Mouse (Mus musculus): ENCODE results near the gene Atg9a. TPM values are rescaled to one million over a fixed set of nuclear protein-coding genes. Genes with fewer than 3 reads are reported as not detected.
"Not testable (repeated sequence)": the region's sequence is repeated elsewhere in the genome, so short reads cannot be mapped to it uniquely, and the experiment has no call there.

Gene Atg9a
- 59.2 and 63.6 TPM in 2 replicates for polyA plus RNA-seq (2015; fragmentation: Nextera tagmentation; extraction: Ambion mirVana)

GRCm38 (mm10) chr1:75191622-75192402, at the start of gene Atg9a, which contains the start of gene Ankzf1:
Gene Atg9a (minus strand): TSS chr1:75192196.
Gene Ankzf1 (plus strand): TSS chr1:75192151.
- peak; percentile 99 for ATAC-seq (ENCODE audit: low FRiP score)
- peaks cover 30% of the 10 kb centered on the region for H3K4me1 ChIP-seq
- H3K27ac ChIP-seq (replicated peaks): peak within 1 kb of the TSS; percentile 97
- peaks cover 45% of the 10 kb centered on the region for H3K36me3 ChIP-seq
- H3K4me3 ChIP-seq (replicated peaks): peak within 1 kb of the TSS; percentile 67
- H3K27me3 ChIP-seq (replicated peaks): no peaks in the 10 kb centered on the region
- under 1% methylated on average over 56 of the region's 56 CpGs for WGBS
- no peaks in the 10 kb centered on the region for H3K9me3 ChIP-seq (replicated peaks)
- H3K9ac ChIP-seq (replicated peaks): peak within 1 kb of the TSS; percentile 91
- peak within 1 kb of the TSS; percentile 97 for H3K4me2 ChIP-seq

- Histone ChIP-seq H3K9ac (replicated peaks) (no peak overlapping the region), H3K27me3 (replicated peaks) (no peaks in the 10 kb centered on the region), H3K9me3 (replicated peaks) (no peaks in the 10 kb centered on the region), H3K4me2 (no peak overlapping the region), H3K36me3 (peaks cover 37% of the 10 kb centered on the region), H3K27ac (replicated peaks) (no peak overlapping the region), H3K4me3 (replicated peaks) (no peak overlapping the region), H3K4me1 (peaks cover 26% of the 10 kb centered on the region)
- no peak for ATAC-seq (ENCODE audit: low FRiP score)
- WGBS: 89% methylated on average over 10 of the region's 10 CpGs
These were observed 47.6 kb upstream of the Atg9a start for GRCm38 (mm10) chr1:75239591-75239990.

DNA sequence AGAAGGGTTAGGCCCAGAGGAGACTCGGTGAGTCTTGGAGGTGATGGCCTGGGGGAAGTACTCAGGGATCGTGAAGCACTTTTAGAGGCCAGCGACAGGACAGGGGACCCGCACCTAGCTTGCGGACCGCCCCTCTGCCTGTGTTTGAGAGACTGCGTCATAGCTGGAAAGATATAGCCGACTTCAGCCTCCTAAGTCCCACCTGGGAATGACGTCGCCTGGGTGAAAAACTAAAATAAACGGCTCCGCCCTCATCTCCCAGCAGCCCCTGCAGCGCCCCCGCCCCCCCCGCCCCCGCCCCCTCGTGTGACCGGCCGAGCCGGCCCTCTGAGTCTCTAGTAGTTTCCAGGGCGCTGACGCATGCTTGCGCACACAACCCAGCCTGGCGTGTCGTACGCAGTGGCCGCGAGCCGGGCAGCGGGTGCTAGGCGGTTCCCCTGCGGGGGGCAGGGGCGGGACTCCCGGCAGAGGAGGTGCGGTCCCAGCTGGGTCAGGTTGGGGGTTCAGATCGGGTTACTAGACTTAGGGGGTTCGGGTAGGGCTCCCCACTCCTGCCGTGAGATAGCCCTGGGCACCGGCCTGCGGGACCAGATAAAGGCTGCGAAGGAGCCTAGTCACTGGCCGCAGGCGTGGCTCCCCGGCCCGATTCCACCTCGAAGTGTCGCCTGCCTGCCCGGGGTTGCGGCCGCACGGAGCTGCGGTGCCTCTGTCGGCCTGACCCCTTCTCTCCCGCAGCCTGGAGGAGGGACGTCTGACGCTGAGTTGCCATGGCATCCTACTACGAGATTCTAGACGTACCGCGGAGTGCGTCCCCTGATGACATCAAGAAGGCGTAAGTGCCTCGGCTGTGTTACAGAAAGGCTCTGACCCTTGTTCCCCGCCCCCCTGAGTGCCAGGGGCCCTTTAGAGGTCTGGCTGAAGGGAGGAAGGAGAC, 44.4 kb upstream of the Atg9a start, which contains the start of gene Dnajb2:
Gene Dnajb2, plus strand, starts transcription at position 290 of the 934 bp plus-strand sequence.
- H3K9me3 ChIP-seq (replicated peaks): no peaks in the 10 kb centered on the region
- peak within 1 kb of the TSS; percentile 83 for H3K9ac ChIP-seq (replicated peaks)
- peak within 1 kb of the TSS; percentile 92 for H3K27ac ChIP-seq (replicated peaks)
- peak within 1 kb of the TSS; percentile 80 for H3K4me3 ChIP-seq (replicated peaks)
- H3K4me2 ChIP-seq: peak within 1 kb of the TSS; percentile 78
- peaks cover 17% of the 10 kb centered on the region for H3K36me3 ChIP-seq
- peak; percentile 89 for ATAC-seq (ENCODE audit: low FRiP score)
- H3K4me1 ChIP-seq: peaks cover 27% of the 10 kb centered on the region
- WGBS: under 1% methylated on average over 63 of the region's 64 CpGs
- no peaks in the 10 kb centered on the region for H3K27me3 ChIP-seq (replicated peaks)

DNA sequence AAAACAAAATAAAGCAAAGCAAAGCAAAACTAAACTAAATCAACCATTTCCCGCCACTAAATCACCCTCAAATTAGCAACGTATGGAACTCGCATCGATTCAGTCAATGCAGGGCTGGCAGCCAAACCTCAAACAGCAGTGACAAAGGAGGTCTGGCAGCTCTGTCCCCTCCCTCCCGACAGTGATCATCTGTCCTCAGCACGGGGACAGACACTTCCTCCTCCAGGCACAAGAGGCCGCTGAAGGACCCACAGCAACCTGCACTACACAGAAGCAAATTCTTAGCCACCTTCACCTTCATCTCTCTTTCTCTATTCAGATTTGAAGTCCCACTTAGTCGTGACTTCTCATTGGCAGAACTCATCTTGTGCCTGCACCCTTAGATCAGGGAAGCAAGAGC, 42.6 kb upstream of the Atg9a start:
- Histone ChIP-seq H3K36me3 (peaks cover 2% of the 10 kb centered on the region), H3K27me3 (replicated peaks) (0 out of 2 replicates have a peak, but pooled peaks cover 2% of the 10 kb centered on the region), H3K4me1 (peaks cover 27% of the 10 kb centered on the region), H3K9me3 (replicated peaks) (no peaks in the 10 kb centered on the region), H3K27ac (replicated peaks) (no peak overlapping the region), H3K4me3 (replicated peaks) (no peak overlapping the region), H3K9ac (replicated peaks) (no peak overlapping the region), H3K4me2 (peak overlapping the region; percentile 22; the same call in 1 of the 2 replicates)
- ATAC-seq (ENCODE audit: low FRiP score): peak; percentile 51; the same call in 1 of the 2 replicates
- under 1% methylated on average over 8 of the region's 8 CpGs for WGBS

- H3K27ac ChIP-seq (replicated peaks); H3K27me3 ChIP-seq (replicated peaks); H3K9ac ChIP-seq (replicated peaks); H3K36me3 ChIP-seq; ATAC-seq (ENCODE audit: low FRiP score); H3K4me2 ChIP-seq; H3K4me3 ChIP-seq (replicated peaks); H3K9me3 ChIP-seq (replicated peaks): not testable (repeated sequence)
- peaks cover 26% of the 10 kb centered on the region for H3K4me1 ChIP-seq
- WGBS: 70% methylated on average over 4 of the region's 4 CpGs
These were observed 40.5 kb upstream of the Atg9a start for GRCm38 (mm10) chr1:75232489-75232888.

DNA sequence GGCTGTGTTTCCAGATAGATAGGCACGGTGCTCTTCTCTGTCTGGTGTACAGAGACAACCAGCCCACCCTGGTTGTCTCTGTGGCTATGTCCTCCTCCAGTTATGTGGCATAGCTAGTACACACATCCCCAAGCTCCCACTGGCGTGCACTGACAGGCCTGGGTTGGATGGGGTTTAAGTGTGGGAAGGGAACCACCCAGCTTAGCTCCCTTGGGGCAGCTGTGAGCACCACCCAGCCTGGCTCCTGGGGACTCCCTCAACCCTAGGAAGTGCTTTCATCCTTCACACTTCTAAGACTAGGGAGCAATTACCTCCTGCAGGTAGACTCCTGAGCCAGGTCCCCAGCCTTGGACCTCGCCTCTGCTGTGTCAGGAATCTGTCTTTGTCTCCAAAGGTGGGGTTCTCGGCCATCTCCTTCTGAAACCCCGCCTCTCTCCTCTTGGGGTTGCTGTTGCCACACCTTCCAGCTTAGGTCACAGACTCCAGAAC, 39.7 kb upstream of the Atg9a start, which contains the start of gene A630095N17Rik:
Gene A630095N17Rik, minus strand, starts transcription at position 439 of the 489 bp plus-strand sequence.
- Histone ChIP-seq H3K36me3 (no peaks in the 10 kb centered on the region), H3K4me3 (replicated peaks) (no peak within 1 kb of the TSS), H3K27ac (replicated peaks) (no peak within 1 kb of the TSS), H3K4me2 (no peak within 1 kb of the TSS), H3K4me1 (peaks cover 18% of the 10 kb centered on the region), H3K9me3 (replicated peaks) (no peaks in the 10 kb centered on the region), H3K27me3 (replicated peaks) (peaks cover 7% of the 10 kb centered on the region; the same call in 1 of the 2 replicates), H3K9ac (replicated peaks) (no peak within 1 kb of the TSS)
- 76% methylated on average over 5 of the region's 5 CpGs for WGBS
- no peak for ATAC-seq (ENCODE audit: low FRiP score)

- no peak overlapping the region for H3K9ac ChIP-seq (replicated peaks)
- no peak overlapping the region for H3K27ac ChIP-seq (replicated peaks)
- 84% methylated on average over 4 of the region's 4 CpGs for WGBS
- H3K4me1 ChIP-seq: peaks cover 17% of the 10 kb centered on the region
- peaks cover 10% of the 10 kb centered on the region; the same call in 1 of the 2 replicates for H3K27me3 ChIP-seq (replicated peaks)
- H3K4me3 ChIP-seq (replicated peaks): no peak overlapping the region
- no peaks in the 10 kb centered on the region for H3K36me3 ChIP-seq
- no peak for ATAC-seq (ENCODE audit: low FRiP score)
- H3K9me3 ChIP-seq (replicated peaks): no peaks in the 10 kb centered on the region
- no peak overlapping the region for H3K4me2 ChIP-seq
These were observed 39.2 kb upstream of the Atg9a start for GRCm38 (mm10) chr1:75231224-75231623.

GRCm38 (mm10) chr1:75230335-75230994, 38.5 kb upstream of the Atg9a start:
- H3K4me1 ChIP-seq: peaks cover 10% of the 10 kb centered on the region
- no peak overlapping the region for H3K4me2 ChIP-seq
- ATAC-seq (ENCODE audit: low FRiP score): no peak
- no peak overlapping the region for H3K27ac ChIP-seq (replicated peaks)
- H3K9ac ChIP-seq (replicated peaks): no peak overlapping the region
- no peak overlapping the region for H3K4me3 ChIP-seq (replicated peaks)
- no peaks in the 10 kb centered on the region for H3K36me3 ChIP-seq
- 82% methylated on average over 7 of the region's 7 CpGs for WGBS
- H3K9me3 ChIP-seq (replicated peaks): no peaks in the 10 kb centered on the region
- H3K27me3 ChIP-seq (replicated peaks): peaks cover 10% of the 10 kb centered on the region; the same call in 1 of the 2 replicates

DNA sequence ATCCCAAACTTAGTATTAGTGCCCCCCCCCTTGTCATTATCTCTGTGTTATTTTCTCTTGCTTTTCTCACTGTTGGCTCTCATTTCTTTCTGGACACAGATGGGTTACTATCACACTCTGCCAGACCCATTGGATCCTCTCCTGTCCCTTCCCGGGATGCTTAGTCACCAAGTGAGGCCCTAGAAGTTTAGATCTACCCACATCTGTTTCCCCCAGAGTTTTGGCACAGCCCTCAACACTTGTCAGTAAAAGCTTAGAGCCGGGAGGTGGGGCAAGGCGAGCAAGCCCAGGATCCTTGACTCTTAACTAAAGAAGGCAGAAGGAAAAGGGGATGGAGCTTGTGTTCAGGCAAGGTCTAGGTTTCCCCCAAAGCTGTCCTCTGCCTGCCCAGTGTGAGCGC, 37.2 kb upstream of the Atg9a start:
- H3K4me3 ChIP-seq (replicated peaks): no peak overlapping the region
- no peaks in the 10 kb centered on the region for H3K9me3 ChIP-seq (replicated peaks)
- ATAC-seq (ENCODE audit: low FRiP score): no peak
- H3K4me1 ChIP-seq: no peaks in the 10 kb centered on the region
- peaks cover 10% of the 10 kb centered on the region; the same call in 1 of the 2 replicates for H3K27me3 ChIP-seq (replicated peaks)
- WGBS: 78% methylated on average over 4 of the region's 4 CpGs
- H3K9ac ChIP-seq (replicated peaks): no peak overlapping the region
- no peak overlapping the region for H3K27ac ChIP-seq (replicated peaks)
- no peak overlapping the region for H3K4me2 ChIP-seq
- H3K36me3 ChIP-seq: no peaks in the 10 kb centered on the region

- no peaks in the 10 kb centered on the region for H3K4me1 ChIP-seq
These were observed 35.7 kb upstream of the Atg9a start for GRCm38 (mm10) chr1:75227653-75228052.

DNA sequence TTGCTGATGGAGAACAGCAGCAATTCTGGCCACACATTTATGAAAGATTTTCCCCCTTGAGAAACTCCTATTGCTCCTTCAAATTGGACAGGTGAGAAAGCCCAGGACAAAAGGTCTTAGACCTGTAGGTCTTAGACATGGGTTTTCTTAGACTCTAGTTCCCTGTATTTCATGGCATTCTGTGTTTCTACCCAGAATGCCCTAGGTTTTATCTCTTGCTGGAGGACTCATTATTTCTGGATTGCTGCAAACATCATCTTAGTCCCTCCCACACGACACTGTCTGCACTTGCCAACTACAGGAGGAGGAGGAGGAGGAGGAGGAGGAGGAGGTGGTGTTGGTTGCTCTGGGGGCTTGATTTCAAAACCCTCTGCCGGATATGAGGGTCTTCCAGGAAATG, 34.1 kb upstream of the Atg9a start:
- WGBS: 83% methylated on average over 2 of the region's 2 CpGs
- no peak overlapping the region for H3K9ac ChIP-seq (replicated peaks)
- ATAC-seq (ENCODE audit: low FRiP score): no peak

More at GRCm38 (mm10) chr1:75227653-75228052, 35.7 kb upstream of the Atg9a start:
- Histone ChIP-seq H3K9ac (replicated peaks) (no peak overlapping the region), H3K4me3 (replicated peaks) (no peak overlapping the region), H3K9me3 (replicated peaks) (no peaks in the 10 kb centered on the region), H3K27ac (replicated peaks) (no peak overlapping the region), H3K4me2 (no peak overlapping the region), H3K36me3 (no peaks in the 10 kb centered on the region), H3K27me3 (replicated peaks) (peaks cover 19% of the 10 kb centered on the region)
- WGBS: 79% methylated on average over 1 of the region's 1 CpGs
- ATAC-seq (ENCODE audit: low FRiP score): no peak

More for the DNA sequence above, 34.1 kb upstream of the Atg9a start:
- Histone ChIP-seq H3K4me2 (no peak overlapping the region), H3K9me3 (replicated peaks) (no peaks in the 10 kb centered on the region), H3K4me3 (replicated peaks) (no peak overlapping the region), H3K36me3 (no peaks in the 10 kb centered on the region), H3K4me1 (no peaks in the 10 kb centered on the region), H3K27me3 (replicated peaks) (peaks cover 34% of the 10 kb centered on the region), H3K27ac (replicated peaks) (no peak overlapping the region)
